Mouse (Mus musculus): Measurements from ENCODE around the gene Vmn2r2.

Vmn2r2 gene

GRCm38 (mm10) chr3:64141878-64142508 lies at the start of gene Vmn2r2:
Gene Vmn2r2, minus strand, starts transcription at chr3:64141928.
- DNase-seq (ENCODE audit: low spot score): no peak

- no peak for DNase-seq (ENCODE audit: low spot score)
Observed at GRCm38 (mm10) chr3:64113352-64114046, 28.2 kb downstream of the Vmn2r2 start.

DNA sequence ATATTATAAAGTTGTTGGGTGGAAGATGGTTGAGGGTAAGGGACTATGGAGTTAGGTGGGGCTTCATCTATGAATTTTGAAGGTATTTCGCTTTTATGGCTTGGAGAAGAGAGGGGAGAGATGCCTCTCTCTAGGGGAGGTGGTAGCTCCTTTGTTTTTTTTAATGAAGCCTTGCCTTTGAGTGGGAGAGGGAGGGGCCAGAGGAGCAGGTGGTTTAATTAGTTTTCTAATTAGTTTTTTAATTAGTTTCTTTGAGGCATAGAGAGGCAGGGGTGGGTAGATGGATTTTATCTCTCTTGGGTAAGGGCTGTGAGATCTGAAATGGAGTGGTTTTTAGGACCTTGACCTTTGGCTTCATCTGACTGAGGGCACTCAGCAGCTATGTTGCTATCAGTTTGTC lies 29.0 kb downstream of the Vmn2r2 start:
- DNase-seq (ENCODE audit: low spot score): no peak

DNA sequence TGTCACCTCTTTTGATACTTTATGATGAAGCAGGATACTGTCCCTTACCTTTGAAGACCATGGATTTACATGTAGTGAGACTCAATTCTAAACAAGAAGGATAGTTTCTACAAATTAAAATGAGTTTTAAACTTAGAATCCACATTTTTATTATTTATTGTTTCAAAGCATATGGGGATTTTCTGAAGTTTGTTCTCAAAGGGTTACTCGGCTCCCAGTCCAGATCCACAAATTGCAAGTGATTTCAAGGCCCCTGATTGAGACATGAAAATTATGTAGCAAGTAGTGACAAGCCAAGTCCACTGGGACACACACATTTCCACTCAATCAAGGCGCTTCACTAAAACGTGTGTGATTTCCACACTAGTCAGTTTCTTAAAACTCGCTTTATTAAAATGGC lies 60.5 kb downstream of the Vmn2r2 start, which contains the start of gene Vmn2r1:
TSS of gene Vmn2r1 (plus strand) at position 301 of the 400 bp plus-strand sequence.
- no peak for DNase-seq (ENCODE audit: low spot score)

Data from c-Kit-positive CD71-positive TER-119-positive erythroid progenitor cells, embryonic 14.5 days (primary cell).